Mouse (Mus musculus): ENCODE measurements around the gene Oas2.

Gene Oas2

DNA sequence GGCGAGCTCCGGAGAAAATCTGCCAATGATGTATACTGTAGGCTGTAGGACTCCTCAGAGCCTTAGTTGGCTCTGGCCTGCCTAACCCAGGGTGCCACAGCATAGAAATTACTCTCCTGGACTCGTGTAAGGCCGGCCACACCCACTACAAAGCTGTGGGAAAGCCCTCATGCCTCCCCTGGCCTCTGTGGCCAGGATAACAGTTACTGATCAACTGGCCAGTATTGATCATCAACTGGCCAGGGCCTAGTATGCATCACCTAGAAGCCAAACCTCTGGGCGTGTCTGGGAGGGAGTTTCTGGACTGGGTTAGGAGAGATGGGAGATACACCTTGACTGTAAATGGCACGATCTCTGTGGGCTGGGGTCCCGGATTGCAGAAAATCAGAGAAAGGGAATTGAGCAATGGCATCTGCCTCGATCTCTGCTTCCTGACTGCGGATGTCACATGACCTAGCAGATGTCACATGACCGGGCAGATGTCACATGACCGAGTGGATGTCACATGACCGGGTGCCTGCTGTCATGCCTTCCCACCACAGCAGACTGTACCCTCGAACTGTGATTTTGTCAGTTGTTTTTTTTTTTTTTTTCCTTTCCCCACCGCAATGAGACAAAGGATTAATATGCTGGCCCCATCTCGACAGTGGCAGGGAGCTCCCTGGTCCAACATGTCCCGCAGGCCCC is 53.5 kb downstream of the Oas2 start:
- no peak for DNase-seq (ENCODE audit: low spot score)

DNA sequence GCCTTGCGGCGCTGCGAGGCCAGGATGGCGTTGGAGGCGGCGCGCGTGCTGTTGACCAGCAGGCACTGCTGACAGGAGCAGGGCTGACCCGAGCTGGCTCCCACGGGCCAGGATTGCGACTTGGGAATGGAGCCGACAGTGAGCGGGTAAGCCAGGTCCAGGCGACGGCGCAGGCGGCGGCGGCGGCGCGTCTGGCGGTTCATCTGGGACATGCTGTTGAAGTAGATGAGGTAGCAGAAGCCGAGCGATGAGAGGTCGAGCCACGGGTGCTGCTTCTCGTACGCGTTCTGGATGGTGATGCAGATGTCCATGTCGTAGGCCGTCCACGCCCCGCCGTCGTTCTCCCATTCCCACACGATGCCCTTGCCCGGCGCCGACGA is 55.0 kb downstream of the Oas2 start:
- DNase-seq (ENCODE audit: low spot score), result no peak

DNA sequence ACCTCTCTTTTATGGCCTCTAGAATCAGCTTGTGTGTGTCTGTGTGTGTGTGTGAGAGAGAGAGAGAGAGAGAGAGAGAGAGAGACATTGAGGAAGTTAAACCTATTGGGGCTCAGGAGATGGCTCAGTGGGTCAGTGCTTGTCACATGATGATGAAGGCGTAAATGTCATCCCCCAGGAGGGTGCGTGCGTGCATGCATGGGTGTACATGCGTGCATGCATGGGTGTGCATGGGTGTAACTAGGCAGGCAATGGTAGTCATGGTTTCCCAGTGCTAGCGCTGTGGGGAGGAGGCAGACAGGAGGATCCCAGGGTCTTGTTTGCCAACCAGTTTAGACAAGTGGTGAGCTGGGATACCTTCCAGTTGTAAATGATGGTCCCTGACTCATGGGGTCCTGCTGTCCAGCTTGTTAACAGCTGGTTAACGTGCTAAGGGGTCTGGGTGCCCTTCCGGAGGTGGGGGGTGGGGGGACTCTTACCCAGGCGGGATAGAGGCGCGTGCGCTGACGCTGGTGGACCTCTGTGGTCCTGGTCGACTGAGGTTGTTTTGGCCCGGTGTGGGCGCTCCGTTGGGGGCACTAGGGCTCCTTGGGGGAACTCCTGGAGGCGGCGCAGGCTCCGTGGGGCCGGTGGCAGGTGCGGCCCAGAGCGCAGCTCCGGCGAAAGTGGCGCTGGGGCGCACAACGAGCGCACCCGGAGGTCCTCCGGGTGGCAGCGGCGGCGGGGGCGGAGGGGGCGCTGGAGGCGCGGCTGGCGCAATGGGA is 55.5 kb downstream of the Oas2 start:
- DNase-seq (ENCODE audit: low spot score), result no peak

DNA sequence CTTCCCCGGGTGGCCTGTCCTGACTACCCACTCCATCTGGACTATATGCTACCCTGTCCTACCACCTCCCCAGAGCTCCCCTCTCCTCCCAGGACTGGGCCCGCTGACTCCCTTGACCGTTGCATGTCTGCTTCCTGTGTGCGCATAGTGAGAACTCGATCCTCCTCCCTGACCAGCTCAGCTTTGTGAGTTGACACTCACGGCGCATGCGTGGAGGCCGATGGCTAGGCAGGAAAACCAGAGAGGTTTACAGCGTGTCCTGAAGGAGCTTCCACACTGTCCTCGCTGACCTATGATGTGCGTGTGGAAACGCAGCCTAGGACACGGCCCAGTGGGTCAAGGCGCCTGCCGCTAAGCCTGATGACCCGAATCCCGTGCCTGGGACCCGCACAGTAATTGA is 57.6 kb downstream of the Oas2 start:
- no peak for DNase-seq (ENCODE audit: low spot score)

DNA sequence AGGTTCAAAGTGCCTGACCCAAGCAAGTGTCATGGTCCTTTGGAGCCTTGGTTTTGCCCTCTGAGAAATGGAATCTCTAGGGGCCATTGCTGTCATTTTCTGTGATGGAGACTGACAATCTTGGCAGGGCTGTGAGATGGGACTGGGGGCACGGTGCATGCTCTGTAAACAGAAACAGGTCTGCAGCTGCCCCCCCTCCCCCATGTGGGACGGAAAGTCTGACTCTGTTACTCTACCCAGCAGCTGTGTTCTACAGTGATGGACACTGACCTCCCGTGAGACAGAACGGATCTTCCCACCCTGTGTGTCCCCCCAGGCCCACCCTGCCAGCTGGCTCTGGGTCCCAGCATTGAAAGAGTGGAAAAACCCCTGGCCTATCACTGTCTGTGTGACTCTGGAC is 59.2 kb downstream of the Oas2 start:
- no peak for DNase-seq (ENCODE audit: low spot score)

DNA sequence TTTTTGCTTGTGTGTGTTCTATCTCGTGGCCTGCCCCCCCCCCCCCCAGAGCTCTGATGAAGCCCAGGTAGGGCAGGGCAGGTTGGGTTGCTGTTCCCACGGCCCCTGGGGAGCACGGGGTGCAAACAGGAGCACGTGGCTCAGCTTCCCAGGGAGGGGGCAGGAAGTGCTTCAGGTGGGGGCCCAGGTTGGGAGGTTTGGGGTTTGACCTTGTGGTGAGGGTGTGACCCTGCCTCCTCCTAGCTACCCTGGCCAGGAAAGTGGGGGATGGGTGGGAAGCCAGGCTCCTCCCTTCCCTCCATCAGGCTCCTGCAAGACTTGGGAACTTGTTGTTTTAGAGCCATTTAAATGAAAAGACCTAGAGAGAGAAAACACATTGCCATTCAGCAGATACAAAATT is 61.2 kb downstream of the Oas2 start:
- DNase-seq (ENCODE audit: low spot score), result no peak

DNA sequence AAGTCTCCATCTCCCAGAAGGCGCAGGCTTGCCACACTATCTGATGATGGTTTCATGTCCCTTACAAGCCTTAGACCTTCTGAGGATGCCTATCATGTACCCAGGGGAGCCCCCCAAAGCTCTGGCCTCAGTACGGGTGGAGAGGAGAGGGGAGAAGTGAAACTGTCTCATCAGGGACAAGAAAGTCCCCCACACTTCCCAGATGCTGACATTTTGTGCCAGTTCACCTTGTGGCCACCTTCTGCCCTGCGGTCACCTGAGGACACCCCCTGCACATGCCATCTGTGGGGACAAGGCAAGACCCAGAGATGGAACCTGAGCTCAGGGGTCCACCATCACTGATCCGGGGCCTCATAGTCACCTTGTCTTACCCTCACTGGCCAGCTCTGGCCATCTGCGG is 61.8 kb downstream of the Oas2 start:
- DNase-seq (ENCODE audit: low spot score), result no peak

DNA sequence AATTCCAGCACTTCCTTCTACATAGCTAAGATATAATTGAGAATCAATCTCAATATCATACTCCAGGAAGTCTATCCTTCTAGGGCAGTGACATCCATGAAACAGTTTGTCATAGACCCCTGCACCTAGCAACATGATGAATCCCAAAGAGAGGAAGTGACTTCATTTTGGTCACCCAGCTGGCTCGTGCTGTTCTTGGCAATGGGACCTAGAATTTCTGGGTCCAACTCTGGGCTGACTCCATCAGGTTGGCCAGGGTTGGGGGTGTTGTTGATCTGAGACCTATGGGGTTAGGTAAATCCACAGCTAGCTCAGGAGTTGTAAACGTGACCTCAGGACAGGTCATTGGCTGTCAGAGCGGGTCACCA is 62.2 kb downstream of the Oas2 start:
- no peak for DNase-seq (ENCODE audit: low spot score)

DNA sequence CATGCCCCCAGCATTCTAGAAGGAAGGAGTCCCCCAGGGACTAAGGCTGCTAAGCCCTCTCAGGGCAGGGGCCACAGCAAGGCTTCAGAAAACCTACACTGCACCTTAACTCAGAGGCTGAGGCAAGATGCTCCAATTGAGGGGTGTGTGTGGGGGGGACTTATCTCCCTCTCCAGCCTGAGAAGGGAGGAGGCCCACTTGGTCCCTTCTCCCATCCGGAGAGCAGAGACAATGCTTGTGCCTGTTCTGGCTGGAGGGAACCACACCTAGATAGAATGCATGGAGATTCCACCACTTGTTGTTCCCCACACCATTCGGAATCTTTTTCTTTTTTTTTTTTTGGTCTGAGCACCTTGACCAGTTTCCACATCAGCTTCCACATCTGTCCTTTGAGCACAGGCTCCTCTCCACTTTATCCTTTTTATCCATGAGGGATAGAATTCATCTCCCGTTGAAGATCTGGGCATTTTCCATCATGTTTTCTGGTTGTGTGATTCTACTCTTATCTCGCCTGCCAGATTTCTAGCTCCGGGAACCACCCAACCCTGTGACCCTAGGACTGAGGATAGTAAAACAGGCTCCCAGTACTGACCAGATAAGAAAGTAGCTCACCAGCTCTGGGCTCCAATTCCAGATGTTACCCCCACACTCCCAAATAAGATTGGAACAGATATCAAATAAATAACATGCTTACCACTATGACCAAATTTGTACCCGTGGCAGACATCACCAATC is 62.7 kb downstream of the Oas2 start:
- no peak for DNase-seq (ENCODE audit: low spot score)

DNA sequence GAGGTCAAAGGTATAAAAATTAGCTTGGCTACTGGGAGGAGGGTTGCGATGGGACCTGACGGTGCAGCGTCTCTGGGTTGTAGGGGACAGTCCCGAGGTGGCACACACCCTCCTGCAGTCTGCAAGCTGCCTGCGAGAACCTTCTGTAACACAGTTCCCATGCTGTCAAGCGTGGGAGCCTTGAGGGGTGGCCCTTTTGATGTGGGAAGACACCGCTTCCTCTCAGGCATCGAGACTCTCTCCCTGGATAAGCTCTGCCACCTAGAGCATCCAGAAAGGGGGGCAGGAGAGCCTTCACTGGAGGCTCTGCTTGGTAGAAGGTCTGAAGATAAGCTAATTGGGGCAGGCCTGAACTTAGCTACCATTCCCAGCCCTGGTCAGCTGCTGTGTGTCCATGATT is 64.0 kb downstream of the Oas2 start:
- DNase-seq (ENCODE audit: low spot score), result no peak

DNA sequence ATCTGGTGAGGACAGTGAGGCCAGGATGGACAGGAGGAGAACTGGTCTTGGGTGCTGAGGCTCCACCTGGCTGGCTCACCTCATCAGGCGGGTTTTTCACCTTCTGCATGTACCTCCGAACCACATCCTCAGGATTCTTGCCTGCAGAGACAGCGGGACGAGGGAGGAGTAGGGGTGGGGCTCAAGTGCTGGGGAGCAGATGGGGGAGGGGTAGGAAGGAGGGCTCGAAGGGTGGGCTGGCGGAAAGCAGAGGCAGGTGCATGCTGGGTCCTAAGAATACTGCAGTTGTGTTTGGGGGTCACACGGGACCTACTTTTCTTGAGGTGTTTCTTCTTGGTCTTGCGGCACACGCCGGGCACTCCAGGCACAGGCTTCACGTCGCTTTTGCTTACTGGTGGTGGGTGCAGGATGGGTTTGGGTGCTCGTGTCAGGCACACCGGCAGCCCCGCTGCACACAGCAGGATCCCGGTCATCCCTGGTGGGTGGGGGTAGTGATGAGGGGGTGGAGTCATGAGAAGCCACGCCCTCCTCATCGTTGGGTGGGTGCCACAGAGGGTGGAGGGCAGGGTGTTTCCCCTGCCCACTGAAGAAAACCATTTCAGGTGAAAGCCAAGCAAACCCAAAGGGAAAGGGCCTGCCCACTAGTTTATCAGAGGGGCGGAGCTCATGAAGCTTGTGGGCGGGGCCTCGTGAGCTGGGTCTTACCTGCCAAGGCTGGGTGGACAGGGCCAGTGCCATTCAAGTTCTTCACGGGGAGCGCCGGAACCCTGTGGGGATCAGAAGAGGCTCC is 66.5 kb downstream of the Oas2 start:
- DNase-seq (ENCODE audit: low spot score), result no peak

DNA sequence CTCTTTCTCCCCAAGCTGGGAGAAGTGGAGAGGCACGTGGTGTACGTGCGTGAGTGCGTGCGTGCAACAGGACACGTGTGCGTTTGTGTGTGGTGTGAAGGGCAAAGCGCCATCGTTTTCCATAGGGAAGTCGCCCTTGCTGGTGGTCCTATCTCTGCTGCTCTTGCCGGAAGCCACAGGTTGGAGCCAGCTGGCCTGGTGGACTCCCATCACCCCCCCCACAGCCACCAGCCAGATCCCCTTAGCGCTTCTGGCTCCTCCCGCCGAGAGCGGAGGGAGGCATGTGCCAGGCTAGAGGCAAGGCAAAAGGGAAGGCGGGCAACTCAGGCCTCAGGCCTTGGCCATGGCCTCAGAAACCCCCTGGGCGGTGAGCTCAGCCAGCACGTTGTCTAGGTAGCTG is 68.7 kb downstream of the Oas2 start:
- no peak for DNase-seq (ENCODE audit: low spot score)
